Mouse (Mus musculus): ENCODE results near the gene Ppm1g. TPM values are rescaled to one million over a fixed set of nuclear protein-coding genes. Genes with fewer than 3 reads are reported as not detected.

Gene Ppm1g
- polyA plus RNA-seq (2014; fragmentation: Nextera tagmentation; extraction: Ambion mirVana), result 130 and 145 TPM in 2 replicates

DNA sequence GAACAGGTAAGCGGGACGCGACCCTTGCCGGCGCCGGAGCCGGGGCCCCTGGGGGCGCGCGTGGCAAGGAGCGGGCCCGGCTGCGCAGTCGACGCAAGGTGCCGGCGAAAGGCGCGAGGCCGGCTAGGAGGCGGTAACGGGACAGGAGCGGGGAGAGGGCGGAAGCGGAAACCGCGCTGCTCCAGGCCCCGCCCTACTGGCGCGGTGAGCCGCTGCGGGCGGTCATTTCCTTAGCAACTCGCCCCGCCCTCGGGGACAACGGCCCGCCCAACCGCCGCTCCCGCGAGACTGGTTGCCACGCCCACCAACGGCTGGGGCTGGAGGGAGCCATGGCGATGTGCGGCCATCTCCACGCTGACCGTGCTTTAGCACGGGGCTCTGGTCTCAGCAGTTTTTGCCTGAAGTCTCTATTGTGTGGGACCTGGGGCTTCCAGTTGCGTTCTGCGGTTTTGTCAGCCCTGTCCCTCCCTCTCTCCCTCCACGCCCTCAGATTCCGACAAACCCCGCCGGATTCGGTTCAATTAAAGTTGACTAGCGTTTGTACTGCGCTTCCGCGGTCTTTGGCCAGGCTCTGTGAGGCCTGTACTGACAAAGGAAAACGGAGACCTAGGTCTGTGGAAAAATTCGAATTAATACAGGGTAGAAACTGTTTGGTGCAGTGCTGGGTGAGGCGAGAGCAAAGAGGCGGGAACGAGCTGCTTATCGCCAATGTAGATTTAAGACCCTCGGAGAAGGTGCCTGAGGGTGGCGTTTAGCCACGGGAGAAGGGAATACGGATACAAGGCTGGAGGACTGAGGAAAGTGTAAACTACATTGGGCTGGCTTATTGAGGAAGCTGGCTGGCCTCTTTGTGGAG, at the start of gene Ppm1g:
Gene Ppm1g, minus strand, starts transcription at position 240 of the 856 bp plus-strand sequence.
- Histone ChIP-seq H3K4me1 (ENCODE audit: control insufficient read depth, insufficient read depth, low read length) (no peaks in the 10 kb centered on the region; the same call in 1 of the 2 replicates), H3K27ac (ENCODE audit: low read depth, low read length) (peak within 1 kb of the TSS; percentile 95)
- WGBS, result under 1% methylated on average over 69 of the region's 70 CpGs

DNA sequence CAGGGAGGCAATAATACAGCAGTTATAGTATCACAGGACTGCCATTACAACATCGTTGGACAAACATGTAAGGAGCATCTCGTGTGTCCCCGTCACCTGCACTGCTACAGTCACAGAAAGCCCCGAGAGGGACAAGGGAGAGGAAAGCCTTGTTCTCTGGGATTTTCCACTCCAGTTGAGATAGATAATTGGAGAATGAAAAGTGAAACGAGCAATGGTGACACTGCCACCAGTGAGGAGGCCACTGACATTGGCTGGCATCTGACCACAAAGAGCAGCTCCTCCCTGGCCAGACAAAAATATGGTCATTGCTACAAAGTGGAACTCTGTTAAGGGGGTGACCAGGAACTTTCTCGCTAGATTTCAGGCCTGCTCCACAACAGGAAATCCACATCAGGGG, 47.2 kb upstream of the Ppm1g start:
- Histone ChIP-seq H3K9me3 (ENCODE audit: control insufficient read depth, low read length) (no peaks in the 10 kb centered on the region), H3K36me3 (ENCODE audit: control insufficient read depth, insufficient read depth, low read length) (peaks cover 71% of the 10 kb centered on the region), H3K9ac (ENCODE audit: low read depth, low read length) (no peak overlapping the region), H3K4me2 (replicated peaks; ENCODE audit: low read depth, low read length) (no peak overlapping the region), H3K4me3 (ENCODE audit: low read length) (no peak overlapping the region), H3K4me1 (ENCODE audit: control insufficient read depth, insufficient read depth, low read length) (no peaks in the 10 kb centered on the region), H3K27ac (ENCODE audit: low read depth, low read length) (no peak overlapping the region), H3K27me3 (ENCODE audit: control insufficient read depth, insufficient read depth, low read length) (no peaks in the 10 kb centered on the region)
- WGBS, result 89% methylated on average over 6 of the region's 6 CpGs
- ATAC-seq (ENCODE audit: low FRiP score, low TSS enrichment), result no peak

More for the DNA sequence above, at the start of gene Ppm1g:
- H3K9ac ChIP-seq (ENCODE audit: low read depth, low read length), result peak within 1 kb of the TSS; percentile 85
- peak within 1 kb of the TSS; percentile 87 for H3K4me3 ChIP-seq (ENCODE audit: low read length)
- no peaks in the 10 kb centered on the region for H3K27me3 ChIP-seq (ENCODE audit: control insufficient read depth, insufficient read depth, low read length)
- peak; percentile 96 for ATAC-seq (ENCODE audit: low FRiP score, low TSS enrichment)
- no peaks in the 10 kb centered on the region for H3K9me3 ChIP-seq (ENCODE audit: control insufficient read depth, low read length)
- no peaks in the 10 kb centered on the region for H3K36me3 ChIP-seq (ENCODE audit: control insufficient read depth, insufficient read depth, low read length)
- peak within 1 kb of the TSS; percentile 64 for H3K4me2 ChIP-seq (replicated peaks; ENCODE audit: low read depth, low read length)

DNA sequence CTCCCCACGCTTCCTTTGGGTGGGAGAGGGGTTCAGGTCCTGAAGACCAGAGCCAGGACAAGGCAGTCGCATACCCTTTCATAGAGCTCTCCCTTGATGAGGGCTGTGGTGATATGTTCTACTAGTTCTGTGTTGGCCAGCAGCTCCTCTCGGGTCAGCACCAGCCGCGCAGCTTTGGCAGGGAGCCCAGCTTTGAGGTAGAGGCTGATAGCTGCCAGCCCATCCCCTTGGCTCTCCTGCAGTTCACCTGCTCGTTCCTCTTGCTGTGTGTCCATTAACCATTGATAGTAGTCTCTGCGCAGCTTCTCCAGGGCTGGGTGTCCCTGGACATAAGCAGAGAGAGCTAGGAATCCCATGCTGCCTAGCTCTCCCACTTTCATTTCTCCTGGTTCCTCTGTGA, 45.6 kb upstream of the Ppm1g start:
- ATAC-seq (ENCODE audit: low FRiP score, low TSS enrichment), result no peak
- H3K4me3 ChIP-seq (ENCODE audit: low read length), result no peak overlapping the region
- H3K9ac ChIP-seq (ENCODE audit: low read depth, low read length), result no peak overlapping the region
- H3K9me3 ChIP-seq (ENCODE audit: control insufficient read depth, low read length), result no peaks in the 10 kb centered on the region
- no peak overlapping the region for H3K27ac ChIP-seq (ENCODE audit: low read depth, low read length)
- peaks cover 67% of the 10 kb centered on the region for H3K36me3 ChIP-seq (ENCODE audit: control insufficient read depth, insufficient read depth, low read length)
- H3K27me3 ChIP-seq (ENCODE audit: control insufficient read depth, insufficient read depth, low read length), result no peaks in the 10 kb centered on the region
- WGBS, result 92% methylated on average over 7 of the region's 7 CpGs
- H3K4me1 ChIP-seq (ENCODE audit: control insufficient read depth, insufficient read depth, low read length), result no peaks in the 10 kb centered on the region
- H3K4me2 ChIP-seq (replicated peaks; ENCODE audit: low read depth, low read length), result no peak overlapping the region

DNA sequence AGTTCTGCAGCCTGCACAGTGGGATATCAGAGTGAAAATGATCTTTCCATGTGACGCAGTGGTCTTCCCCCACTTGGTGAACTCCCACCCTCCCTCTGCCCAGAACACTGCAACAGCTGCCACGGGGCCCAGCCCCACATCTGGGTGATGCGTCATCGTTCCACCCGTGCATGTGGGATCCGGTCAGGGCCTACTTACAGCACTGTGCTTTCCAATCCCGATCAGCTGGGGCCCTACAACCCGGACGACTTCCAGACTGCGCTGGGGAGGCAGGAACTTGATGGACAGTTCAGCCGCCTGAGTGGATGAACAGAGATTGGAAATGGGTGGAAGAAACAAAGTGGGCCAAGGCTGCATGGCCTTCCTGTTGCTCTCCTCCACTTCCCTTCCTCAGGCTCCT, 37.1 kb upstream of the Ppm1g start:
- no peaks in the 10 kb centered on the region for H3K4me1 ChIP-seq (ENCODE audit: control insufficient read depth, insufficient read depth, low read length)
- no peak for ATAC-seq (ENCODE audit: low FRiP score, low TSS enrichment)
- no peak overlapping the region for H3K4me3 ChIP-seq (ENCODE audit: low read length)
- no peak overlapping the region for H3K9ac ChIP-seq (ENCODE audit: low read depth, low read length)
- H3K9me3 ChIP-seq (ENCODE audit: control insufficient read depth, low read length), result no peaks in the 10 kb centered on the region
- H3K36me3 ChIP-seq (ENCODE audit: control insufficient read depth, insufficient read depth, low read length), result peaks cover 58% of the 10 kb centered on the region
- H3K27ac ChIP-seq (ENCODE audit: low read depth, low read length), result no peak overlapping the region
- no peak overlapping the region for H3K4me2 ChIP-seq (replicated peaks; ENCODE audit: low read depth, low read length)
- 83% methylated on average over 11 of the region's 11 CpGs for WGBS
- no peaks in the 10 kb centered on the region for H3K27me3 ChIP-seq (ENCODE audit: control insufficient read depth, insufficient read depth, low read length)

DNA sequence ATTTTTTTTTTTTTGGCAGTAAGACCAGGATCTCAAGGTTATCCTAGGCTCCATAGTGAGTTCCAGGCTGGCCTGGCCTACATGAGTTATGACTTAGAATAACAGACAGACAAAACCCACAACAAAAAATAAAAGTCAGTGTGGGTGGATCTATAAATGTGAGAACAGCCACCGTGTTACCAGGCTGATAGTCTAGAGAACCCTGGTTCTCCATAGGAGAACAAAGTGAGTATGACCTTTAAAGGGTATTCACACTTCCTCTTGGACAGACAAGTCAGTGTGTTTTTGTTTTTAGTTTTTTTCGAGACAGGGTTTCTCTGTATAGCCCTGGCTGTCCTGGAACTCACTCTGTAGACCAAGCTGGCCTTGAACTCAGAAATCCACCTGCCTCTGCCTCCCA, 35.5 kb upstream of the Ppm1g start:
- H3K27ac ChIP-seq (ENCODE audit: low read depth, low read length), result no peak overlapping the region
- H3K9ac ChIP-seq (ENCODE audit: low read depth, low read length), result no peak overlapping the region
- peaks cover 60% of the 10 kb centered on the region for H3K36me3 ChIP-seq (ENCODE audit: control insufficient read depth, insufficient read depth, low read length)
- H3K27me3 ChIP-seq (ENCODE audit: control insufficient read depth, insufficient read depth, low read length), result no peaks in the 10 kb centered on the region
- 86% methylated on average over 2 of the region's 2 CpGs for WGBS
- H3K4me2 ChIP-seq (replicated peaks; ENCODE audit: low read depth, low read length), result no peak overlapping the region
- no peak for ATAC-seq (ENCODE audit: low FRiP score, low TSS enrichment)
- H3K9me3 ChIP-seq (ENCODE audit: control insufficient read depth, low read length), result no peaks in the 10 kb centered on the region
- peaks cover 4% of the 10 kb centered on the region; the same call in 1 of the 2 replicates for H3K4me1 ChIP-seq (ENCODE audit: control insufficient read depth, insufficient read depth, low read length)
- H3K4me3 ChIP-seq (ENCODE audit: low read length), result no peak overlapping the region

DNA sequence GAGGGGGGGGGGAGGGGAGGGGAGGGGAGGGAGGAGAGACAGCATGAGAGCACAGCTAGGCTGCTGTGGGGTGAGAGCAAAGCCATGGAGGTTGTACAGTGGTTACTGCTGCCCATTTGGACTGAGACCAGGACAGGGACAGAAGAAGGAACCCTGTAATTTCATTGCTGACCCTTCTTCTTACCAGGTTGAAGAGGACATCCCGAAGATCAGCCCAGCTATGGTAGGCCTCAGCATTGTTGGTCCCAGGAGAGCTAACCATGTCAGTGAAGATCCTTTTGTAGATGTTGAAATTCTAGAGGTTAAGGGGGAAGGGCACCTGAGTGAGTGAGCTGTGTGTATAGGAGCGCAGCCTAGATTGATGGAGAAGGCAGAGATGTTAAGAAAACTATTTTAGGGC, 34.9 kb upstream of the Ppm1g start:
- Histone ChIP-seq H3K36me3 (ENCODE audit: control insufficient read depth, insufficient read depth, low read length) (peaks cover 60% of the 10 kb centered on the region), H3K9ac (ENCODE audit: low read depth, low read length) (no peak overlapping the region), H3K4me3 (ENCODE audit: low read length) (no peak overlapping the region), H3K27me3 (ENCODE audit: control insufficient read depth, insufficient read depth, low read length) (no peaks in the 10 kb centered on the region), H3K4me1 (ENCODE audit: control insufficient read depth, insufficient read depth, low read length) (peaks cover 4% of the 10 kb centered on the region; the same call in 1 of the 2 replicates), H3K9me3 (ENCODE audit: control insufficient read depth, low read length) (no peaks in the 10 kb centered on the region), H3K4me2 (replicated peaks; ENCODE audit: low read depth, low read length) (no peak overlapping the region), H3K27ac (ENCODE audit: low read depth, low read length) (no peak overlapping the region)
- 93% methylated on average over 2 of the region's 2 CpGs for WGBS
- ATAC-seq (ENCODE audit: low FRiP score, low TSS enrichment), result no peak

DNA sequence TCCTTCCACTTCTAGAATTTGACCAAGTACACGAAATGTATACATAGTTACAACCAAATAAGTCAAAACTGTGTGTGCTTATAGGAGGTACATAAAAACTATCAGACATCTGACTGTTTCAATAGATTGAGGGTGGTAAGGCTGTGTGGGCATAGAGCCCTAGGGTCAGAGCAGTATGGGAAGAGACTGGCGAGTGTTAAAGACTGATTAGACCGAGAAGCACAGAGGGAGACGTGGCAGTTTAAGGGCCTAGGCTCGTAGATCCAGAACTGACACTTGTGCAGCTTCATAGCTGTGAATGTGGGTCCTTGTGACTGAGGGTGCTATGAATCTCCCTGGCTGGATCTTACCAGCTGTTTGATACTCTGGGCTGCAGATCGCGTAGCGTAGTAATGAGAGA, 34.4 kb upstream of the Ppm1g start:
- Histone ChIP-seq H3K27me3 (ENCODE audit: control insufficient read depth, insufficient read depth, low read length) (no peaks in the 10 kb centered on the region), H3K4me1 (ENCODE audit: control insufficient read depth, insufficient read depth, low read length) (peaks cover 4% of the 10 kb centered on the region; the same call in 1 of the 2 replicates), H3K9me3 (ENCODE audit: control insufficient read depth, low read length) (no peaks in the 10 kb centered on the region), H3K4me3 (ENCODE audit: low read length) (no peak overlapping the region), H3K9ac (ENCODE audit: low read depth, low read length) (no peak overlapping the region), H3K36me3 (ENCODE audit: control insufficient read depth, insufficient read depth, low read length) (peaks cover 60% of the 10 kb centered on the region), H3K27ac (ENCODE audit: low read depth, low read length) (no peak overlapping the region), H3K4me2 (replicated peaks; ENCODE audit: low read depth, low read length) (no peak overlapping the region)
- 85% methylated on average over 8 of the region's 8 CpGs for WGBS
- no peak for ATAC-seq (ENCODE audit: low FRiP score, low TSS enrichment)

DNA sequence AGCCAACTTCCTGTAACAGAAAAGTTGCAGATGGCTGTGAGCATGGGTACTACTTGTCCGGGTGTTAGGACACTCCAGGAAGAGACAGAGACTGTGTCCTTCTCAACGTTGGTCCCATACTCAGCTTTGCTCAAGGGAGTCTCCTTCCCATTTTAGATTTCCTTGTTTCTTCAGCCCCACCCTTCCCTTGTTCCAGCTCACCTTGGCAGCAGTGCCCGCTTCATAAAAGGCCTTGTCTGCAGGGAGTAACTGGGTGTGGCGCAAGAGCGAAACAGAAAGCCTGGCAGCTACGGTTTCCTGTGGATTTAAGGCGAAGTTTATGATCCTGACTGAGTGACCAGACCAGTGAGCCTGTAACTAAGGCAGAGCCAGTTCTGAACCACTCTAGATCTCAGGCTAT, 34.0 kb upstream of the Ppm1g start:
- Histone ChIP-seq H3K4me2 (replicated peaks; ENCODE audit: low read depth, low read length) (no peak overlapping the region), H3K27me3 (ENCODE audit: control insufficient read depth, insufficient read depth, low read length) (no peaks in the 10 kb centered on the region), H3K9ac (ENCODE audit: low read depth, low read length) (no peak overlapping the region), H3K4me3 (ENCODE audit: low read length) (no peak overlapping the region), H3K36me3 (ENCODE audit: control insufficient read depth, insufficient read depth, low read length) (peaks cover 60% of the 10 kb centered on the region), H3K4me1 (ENCODE audit: control insufficient read depth, insufficient read depth, low read length) (peaks cover 4% of the 10 kb centered on the region; the same call in 1 of the 2 replicates), H3K27ac (ENCODE audit: low read depth, low read length) (no peak overlapping the region), H3K9me3 (ENCODE audit: control insufficient read depth, low read length) (no peaks in the 10 kb centered on the region)
- WGBS, result 77% methylated on average over 7 of the region's 7 CpGs
- ATAC-seq (ENCODE audit: low FRiP score, low TSS enrichment), result no peak

DNA sequence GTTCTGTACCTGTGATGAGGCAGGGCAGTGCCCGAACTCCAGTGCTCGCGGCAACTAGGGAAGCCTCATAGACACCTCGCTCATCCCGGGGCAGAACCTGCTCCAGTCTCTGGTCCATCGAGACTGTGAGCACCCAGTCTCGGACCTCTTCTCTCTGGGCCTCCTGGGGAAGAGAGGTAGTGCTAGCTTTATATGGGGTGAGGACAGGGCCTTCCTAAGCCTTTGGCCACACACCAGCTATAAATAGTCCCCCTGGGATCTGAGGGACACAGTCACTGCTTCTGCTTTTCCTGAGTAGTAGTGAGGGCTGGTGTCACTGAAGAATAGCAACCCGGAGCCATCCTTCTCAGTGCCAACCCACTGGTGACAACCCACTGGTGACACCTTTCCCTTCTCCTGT, 33.3 kb upstream of the Ppm1g start:
- no peak overlapping the region for H3K4me3 ChIP-seq (ENCODE audit: low read length)
- H3K36me3 ChIP-seq (ENCODE audit: control insufficient read depth, insufficient read depth, low read length), result peaks cover 63% of the 10 kb centered on the region
- no peak overlapping the region for H3K4me2 ChIP-seq (replicated peaks; ENCODE audit: low read depth, low read length)
- peaks cover 4% of the 10 kb centered on the region; the same call in 1 of the 2 replicates for H3K4me1 ChIP-seq (ENCODE audit: control insufficient read depth, insufficient read depth, low read length)
- H3K27ac ChIP-seq (ENCODE audit: low read depth, low read length), result no peak overlapping the region
- H3K9ac ChIP-seq (ENCODE audit: low read depth, low read length), result no peak overlapping the region
- no peaks in the 10 kb centered on the region for H3K27me3 ChIP-seq (ENCODE audit: control insufficient read depth, insufficient read depth, low read length)
- no peaks in the 10 kb centered on the region for H3K9me3 ChIP-seq (ENCODE audit: control insufficient read depth, low read length)
- 90% methylated on average over 8 of the region's 8 CpGs for WGBS
- ATAC-seq (ENCODE audit: low FRiP score, low TSS enrichment), result no peak
